Comparison of ENCODE assay signal across 13 mouse cellular contexts in the genomic region with DNA sequence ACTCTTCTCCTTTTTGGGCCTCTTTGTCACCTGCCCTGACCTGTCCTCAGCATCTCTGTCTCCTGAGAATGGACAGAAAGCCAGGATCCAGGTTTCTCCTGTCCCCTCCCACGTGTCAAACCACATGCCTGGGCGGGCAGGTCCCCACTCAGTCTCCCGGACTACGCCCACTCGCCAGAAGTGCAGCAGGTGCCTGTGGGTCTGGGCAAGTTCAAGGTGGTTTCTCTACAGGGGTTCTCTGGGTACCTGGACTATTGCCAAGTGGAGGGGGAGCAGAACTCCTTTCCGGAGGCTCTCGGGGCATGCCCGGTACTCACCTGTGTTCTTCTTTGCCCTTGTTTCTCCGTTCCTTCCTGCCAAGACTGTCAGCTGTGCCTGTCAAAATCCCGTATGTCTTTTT. TPM values are rescaled to one million over a fixed set of nuclear protein-coding genes. Genes with fewer than 3 reads are reported as not detected.
DNase-seq lines count a peak whose midpoint lies in the region; ATAC-seq and TF ChIP-seq lines count a peak whose summit lies in the region.
"Had no signal": no experiment of that assay in that cellular context is flagged by ENCODE, and none has a peak within 500 bp of the region (broad histone marks: within the 10 kb centered on the region; RNA-seq: fewer than 3 reads in every experiment).

No protein-coding gene starts in this region.

- TF ChIP-seq CTCF in lung, adult 2 months (IDR thresholded peaks at IDR 0.05; ENCODE audit: insufficient read depth, low read length), result no peak

- H3ac ChIP-seq in myocyte (ENCODE audit: control insufficient read depth, insufficient read length), result no peak overlapping the region

- peaks cover 18% of the 10 kb centered on the region for H3K27me3 ChIP-seq in embryonic facial prominence, embryonic 10.5 days (replicated peaks; ENCODE audit: low read depth, poor library complexity, severe bottlenecking)
- peaks cover 4% of the 10 kb centered on the region; the same call in 1 of the 2 replicates for H3K27me3 ChIP-seq in kidney, embryonic 16.5 days (ENCODE audit: insufficient read depth, low read length)
- H3K27me3 ChIP-seq in myocyte (ENCODE audit: control insufficient read depth, insufficient read depth, insufficient read length), result no peaks in the 10 kb centered on the region
- H3K27me3 ChIP-seq in midbrain, embryonic 10.5 days (ENCODE audit: low read depth, poor library complexity, severe bottlenecking), result peaks cover under 1% of the 10 kb centered on the region; the same call in 1 of the 2 replicates
- H3K27me3 ChIP-seq in hindbrain, embryonic 14.5 days (ENCODE audit: control insufficient read depth, insufficient read depth, low read length), result no peaks in the 10 kb centered on the region
- H3K27me3 ChIP-seq: midbrain, embryonic 13.5 days; neural tube, embryonic 15.5 days had no signal

- no peaks in the 10 kb centered on the region for H3K79me2 ChIP-seq in myocyte (ENCODE audit: control insufficient read depth, insufficient read depth)

- H3K36me3 ChIP-seq in embryonic facial prominence, embryonic 10.5 days (replicated peaks), result no peaks in the 10 kb centered on the region
- no peaks in the 10 kb centered on the region for H3K36me3 ChIP-seq in kidney, embryonic 16.5 days (ENCODE audit: insufficient read depth, low read length)
- H3K36me3 ChIP-seq in myocyte (ENCODE audit: control insufficient read depth, insufficient read depth), result no peaks in the 10 kb centered on the region
- no peaks in the 10 kb centered on the region for H3K36me3 ChIP-seq in midbrain, embryonic 10.5 days
- H3K36me3 ChIP-seq in hindbrain, embryonic 14.5 days (replicated peaks; ENCODE audit: control insufficient read depth, insufficient read depth), result no peaks in the 10 kb centered on the region
- H3K36me3 ChIP-seq: heart, embryonic 13.5 days; neural tube, embryonic 15.5 days had no signal

- H3K4me2 ChIP-seq in kidney, embryonic 16.5 days (replicated peaks; ENCODE audit: low read depth, low read length), result no peak overlapping the region
- peak overlapping the region; percentile 51 for H3K4me2 ChIP-seq in myocyte (ENCODE audit: low read depth)
- H3K4me2 ChIP-seq in hindbrain, embryonic 14.5 days (replicated peaks), result no peak overlapping the region
- H3K4me2 ChIP-seq: heart, embryonic 13.5 days; midbrain, embryonic 13.5 days; neural tube, embryonic 15.5 days had no signal

- ATAC-seq in kidney, embryonic 16.5 days (ENCODE audit: low FRiP score, low TSS enrichment), result no peak
- ATAC-seq in erythroblast, adult 5-6 weeks (replicated peaks; ENCODE audit: low FRiP score, poor library complexity, severe bottlenecking), result no peak
- no peak for ATAC-seq in hindbrain, embryonic 14.5 days (ENCODE audit: low FRiP score)
- ATAC-seq: midbrain, embryonic 13.5 days had no signal

- H3K4me3 ChIP-seq in lung, adult 2 months (replicated peaks; ENCODE audit: extremely low read depth, low read depth, low read length), result no peak overlapping the region
- H3K4me3 ChIP-seq in embryonic facial prominence, embryonic 10.5 days, result no peak overlapping the region
- no peak overlapping the region for H3K4me3 ChIP-seq in kidney, embryonic 16.5 days (ENCODE audit: low read length)
- H3K4me3 ChIP-seq in myocyte, result no peak overlapping the region
- H3K4me3 ChIP-seq in midbrain, embryonic 10.5 days, result no peak overlapping the region
- no peak overlapping the region for H3K4me3 ChIP-seq in hindbrain, embryonic 14.5 days (replicated peaks; ENCODE audit: low read length)
- H3K4me3 ChIP-seq: heart, embryonic 13.5 days; midbrain, embryonic 13.5 days; neural tube, embryonic 15.5 days had no signal

- 46% methylated on average over 10 of the region's 10 CpGs for WGBS in lung, adult 2 months
- WGBS in embryonic facial prominence, embryonic 10.5 days, result 81% methylated on average over 10 of the region's 10 CpGs
- WGBS in kidney, embryonic 16.5 days, result 54% methylated on average over 10 of the region's 10 CpGs
- 87% methylated on average over 10 of the region's 10 CpGs for WGBS in midbrain, embryonic 10.5 days
- WGBS in hindbrain, embryonic 14.5 days, result 77% methylated on average over 10 of the region's 10 CpGs

- H3K9ac ChIP-seq in kidney, embryonic 16.5 days (replicated peaks; ENCODE audit: low read length), result no peak overlapping the region
- H3K9ac ChIP-seq in hindbrain, embryonic 14.5 days, result no peak overlapping the region
- H3K9ac ChIP-seq: heart, embryonic 13.5 days; liver, embryonic 14.5 days; midbrain, embryonic 13.5 days; neural tube, embryonic 15.5 days had no signal

- peak; percentile 52 to 63 for DNase-seq in lung, adult 18-20 months
- no peak for DNase-seq in lung, adult 2 months
- DNase-seq in embryonic facial prominence, embryonic 10.5 days (ENCODE audit: low spot score), result no peak
- DNase-seq in midbrain, embryonic 10.5 days (ENCODE audit: low spot score), result no peak
- DNase-seq in hindbrain, embryonic 14.5 days (ENCODE audit: low spot score), result no peak
- DNase-seq: right cerebral cortex, postnatal 25 days had no signal

- H3K9me3 ChIP-seq in embryonic facial prominence, embryonic 10.5 days, result no peaks in the 10 kb centered on the region
- no peaks in the 10 kb centered on the region for H3K9me3 ChIP-seq in kidney, embryonic 16.5 days (ENCODE audit: low read length)
- H3K9me3 ChIP-seq in midbrain, embryonic 10.5 days (replicated peaks), result no peaks in the 10 kb centered on the region
- no peaks in the 10 kb centered on the region for H3K9me3 ChIP-seq in hindbrain, embryonic 14.5 days (ENCODE audit: control insufficient read depth, low read length)
- H3K9me3 ChIP-seq: heart, embryonic 13.5 days; midbrain, embryonic 13.5 days; neural tube, embryonic 15.5 days had no signal

- peaks cover 6% of the 10 kb centered on the region for H3K4me1 ChIP-seq in lung, adult 2 months (ENCODE audit: control insufficient read depth, insufficient read depth, low read length)
- H3K4me1 ChIP-seq in embryonic facial prominence, embryonic 10.5 days, result peaks cover 21% of the 10 kb centered on the region
- peaks cover 26% of the 10 kb centered on the region for H3K4me1 ChIP-seq in kidney, embryonic 16.5 days (ENCODE audit: insufficient read depth, low read length)
- peaks cover 15% of the 10 kb centered on the region for H3K4me1 ChIP-seq in midbrain, embryonic 10.5 days
- H3K4me1 ChIP-seq in hindbrain, embryonic 14.5 days (replicated peaks; ENCODE audit: control insufficient read depth, insufficient read depth, low read length), result peaks cover 14% of the 10 kb centered on the region; the same call in 1 of the 2 replicates

- peak overlapping the region; percentile 12; the same call in 1 of the 2 replicates for H3K27ac ChIP-seq in embryonic facial prominence, embryonic 10.5 days (replicated peaks)
- peak overlapping the region; percentile 68 for H3K27ac ChIP-seq in kidney, embryonic 16.5 days (ENCODE audit: low read length)
- H3K27ac ChIP-seq in midbrain, embryonic 10.5 days (replicated peaks), result no peak overlapping the region
- no peak overlapping the region for H3K27ac ChIP-seq in hindbrain, embryonic 14.5 days
- H3K27ac ChIP-seq: heart, embryonic 13.5 days; liver, embryonic 14.5 days; midbrain, embryonic 13.5 days; neural tube, embryonic 15.5 days had no signal

- TF ChIP-seq POLR2A in lung, adult 2 months (IDR thresholded peaks at IDR 0.05; ENCODE audit: borderline replicate concordance, extremely low read depth, low read depth, low read length), result no peak
- no peak for TF ChIP-seq POLR2A in myocyte (IDR thresholded peaks at IDR 0.05; ENCODE audit: insufficient read length, low read depth)

TF ChIP-seq in myocyte, 11 proteins besides CTCF, POLR2A, EP300 and RAD21:
- TF ChIP-seq MYOD1 (IDR thresholded peaks at IDR 0.05; ENCODE audit: control insufficient read depth in 1 of 3, insufficient read length in 2 of 3, low read depth in 2 of 3) (peak in 1 of 3 experiments; percentile 2), SRF (IDR thresholded peaks at IDR 0.05; ENCODE audit: control insufficient read depth, insufficient read length, low read depth) (no peak), MYOG (IDR thresholded peaks at IDR 0.05; ENCODE audit: control insufficient read depth in 1 of 3, insufficient read depth in 1 of 3, insufficient read length in 2 of 3, low read depth in 2 of 3) (peak in 1 of 3 experiments; percentile 3)

RNA-seq across cellular contexts. Expression of gene Epb41l1, which starts 9.1 kb away (rescaled TPM):
- polyA plus RNA-seq in lung, adult 2 months (2012; rRNA removed), result 24.7 and 25.1 TPM in 2 replicates
- polyA plus RNA-seq in embryonic facial prominence, embryonic 10.5 days (2016; fragmentation: Nextera tagmentation; extraction: Ambion mirVana), result 1.2 and 1.6 TPM in 2 replicates
- polyA plus RNA-seq in kidney, embryonic 16.5 days (2015; fragmentation: Nextera tagmentation; extraction: Ambion mirVana), result 2.1 and 2.5 TPM in 2 replicates
- 16.9 TPM for polyA plus RNA-seq in myocyte (2012; fragmentation: generic; extraction: Trizol)
- 1.3 and 1.8 TPM in 2 replicates for polyA plus RNA-seq in midbrain, embryonic 10.5 days (2016; fragmentation: Nextera tagmentation; extraction: Ambion mirVana)
- under 0.01 and 2.5 TPM in 2 replicates for total RNA-seq in erythroblast, adult 5-6 weeks (2015; ENCODE audit: low replicate concordance)
- total RNA-seq in erythroblast, adult 5-6 weeks (2017; ENCODE audit: low replicate concordance), result 0.34 and 0.84 TPM in 2 replicates
- polyA plus RNA-seq in hindbrain, embryonic 14.5 days (2014; fragmentation: Nextera tagmentation; extraction: Ambion mirVana), result 19.5 and 24.3 TPM in 2 replicates

Comparison
In these comparisons a context has a peak if more than half of its experiments do, and no peak if none do; other contexts are left out.
1. DNase-seq: peak in lung, adult 18-20 months (2 of 2); none in lung, adult 2 months (single experiment), embryonic facial prominence, embryonic 10.5 days (single experiment), midbrain, embryonic 10.5 days (single experiment) and hindbrain, embryonic 14.5 days (single experiment).
2. H3K27ac ChIP-seq: peak in embryonic facial prominence, embryonic 10.5 days (single experiment) and kidney, embryonic 16.5 days (single experiment); none in midbrain, embryonic 10.5 days (single experiment) and hindbrain, embryonic 14.5 days (single experiment).